Mouse (Mus musculus) frontal cortex, postnatal 36 days (tissue): ENCODE data around the gene Acoxl.

Experiments used
- DNase-seq, 2 experiments: peaks; one replicate each; pipeline ENCODE4 v3.0.0; 2022; ENCODE audit warnings: low spot score in 2 of 2

The Acoxl gene

DNA sequence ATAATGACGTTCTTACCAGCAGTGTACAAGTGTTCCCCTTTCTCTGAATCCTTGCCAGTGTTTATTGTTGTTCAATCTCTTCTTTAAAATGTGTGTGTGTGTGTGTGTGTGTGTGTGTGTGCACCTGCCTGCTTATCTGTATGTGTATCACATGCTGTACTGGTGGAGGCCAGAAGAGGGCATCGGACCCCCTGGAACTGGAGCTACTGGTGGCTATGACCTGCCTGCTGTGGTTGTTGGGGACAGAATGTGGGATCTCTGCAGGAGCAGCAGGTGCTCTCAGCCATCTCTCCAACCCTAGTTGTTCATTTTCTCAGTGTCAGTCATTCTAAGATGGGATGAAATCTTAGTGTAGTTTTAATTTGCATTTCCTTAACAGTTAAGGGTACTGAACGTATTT lies 98.4 kb downstream of the Acoxl start:
- DNase-seq = no peak

DNA sequence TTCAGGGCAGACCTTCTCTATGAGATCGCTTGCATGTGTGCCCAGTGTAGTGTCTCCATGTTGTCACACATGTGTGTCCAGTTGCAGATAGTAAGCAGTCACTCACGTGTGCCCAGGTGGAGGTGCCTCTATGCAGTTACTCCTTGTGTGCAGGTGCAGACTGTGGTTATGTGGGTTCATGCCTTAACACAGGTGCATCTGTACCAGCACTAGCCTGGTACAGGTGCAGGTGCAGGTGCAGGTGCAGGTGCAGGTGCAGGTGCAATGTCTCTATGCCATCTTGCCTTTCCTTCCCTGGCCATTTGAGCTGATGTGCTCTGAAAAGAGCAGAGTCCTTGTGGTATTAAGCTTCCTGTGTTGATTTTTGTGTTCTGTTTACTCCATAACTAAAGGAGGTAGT lies 100.5 kb downstream of the Acoxl start:
- no peak for DNase-seq

DNA sequence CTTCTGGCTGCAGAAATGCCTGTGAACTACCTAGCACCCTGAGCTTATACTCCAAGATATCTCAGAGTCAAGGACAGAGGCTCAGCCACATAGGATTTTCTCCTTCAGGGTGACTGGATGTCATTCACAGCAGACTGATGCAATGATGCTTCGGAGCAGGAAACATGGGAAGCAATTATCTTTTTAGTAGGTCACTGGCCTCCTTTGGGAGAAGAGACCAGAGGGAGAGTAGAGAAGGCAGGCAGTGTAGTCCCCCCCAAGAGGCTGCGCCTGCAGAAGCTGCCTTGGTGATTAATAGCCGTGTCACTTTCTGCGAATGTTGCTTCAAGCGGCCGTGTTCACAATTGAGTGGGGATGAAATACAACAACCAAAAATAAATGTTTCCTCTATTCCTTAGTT lies 121.9 kb downstream of the Acoxl start:
- peak; percentile 2 to 23 for DNase-seq

DNA sequence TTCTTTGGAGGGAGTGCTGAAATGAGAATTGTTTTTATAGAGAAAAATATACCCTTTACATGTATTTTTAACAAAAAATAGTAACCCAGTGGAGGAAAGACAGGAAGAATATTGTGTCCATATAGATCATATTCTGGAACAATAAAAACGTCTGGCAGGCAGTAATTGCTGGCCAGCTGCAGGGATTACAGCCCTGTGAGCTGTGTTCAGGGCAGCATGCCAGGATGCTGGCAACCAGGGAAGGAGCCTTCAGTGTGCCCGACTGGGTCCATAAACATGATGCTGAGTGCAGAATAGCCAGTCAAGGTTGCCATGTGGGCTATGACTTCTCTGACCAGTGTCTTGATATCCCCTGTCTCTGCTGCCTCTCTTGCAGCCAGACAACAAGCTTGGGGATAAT lies 122.5 kb downstream of the Acoxl start:
- peak; percentile 30 to 41 for DNase-seq

DNA sequence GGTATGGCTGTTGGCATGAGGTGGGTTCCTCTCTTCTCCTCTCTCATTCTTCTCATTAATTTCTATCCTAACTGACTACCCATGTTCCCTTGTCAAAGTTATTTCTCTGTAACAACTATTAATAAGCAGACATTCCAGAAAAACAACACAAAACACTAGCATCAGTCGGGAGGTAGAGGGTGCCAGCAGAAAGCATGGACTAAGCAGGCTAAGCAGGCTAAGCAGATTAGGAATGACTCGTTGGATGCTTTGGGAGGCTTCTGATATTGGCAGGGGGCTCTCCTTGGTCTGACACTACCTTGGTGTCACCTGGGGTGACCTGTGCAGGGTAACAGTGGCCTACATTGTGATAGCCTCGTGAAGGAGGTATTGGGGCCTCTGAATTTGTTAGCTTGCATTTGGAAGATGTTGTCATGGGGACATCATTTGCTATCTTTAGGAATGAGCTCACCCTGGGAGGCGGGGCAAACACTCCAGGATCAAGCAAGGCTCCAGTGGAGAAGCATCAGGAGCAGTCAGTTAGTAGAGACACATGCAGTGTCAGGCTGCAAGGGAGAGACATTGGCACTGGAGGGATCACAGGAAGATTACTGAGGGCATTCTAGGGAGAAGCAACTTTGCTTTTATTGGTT lies 123.2 kb downstream of the Acoxl start:
- peak; percentile 31 to 66 for DNase-seq

DNA sequence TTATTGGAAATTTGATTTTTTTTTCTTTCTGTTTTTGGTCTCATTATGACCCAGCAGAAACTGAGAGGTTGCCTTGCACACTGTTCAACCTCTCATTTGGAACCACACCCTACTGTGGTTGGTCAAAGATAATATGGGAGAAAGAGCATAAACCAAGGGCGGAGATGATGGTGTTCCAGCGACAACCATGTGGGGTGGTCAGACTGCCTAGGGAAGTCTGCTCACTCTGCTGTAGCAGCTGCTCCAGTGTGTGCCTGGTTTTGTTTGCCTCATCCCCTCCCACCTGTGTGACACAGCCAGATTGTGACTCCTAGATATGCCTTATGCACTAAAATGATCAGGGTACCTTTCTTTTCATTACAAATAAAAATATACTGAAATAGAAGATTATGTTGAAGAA lies 130.3 kb downstream of the Acoxl start:
- DNase-seq = no peak

DNA sequence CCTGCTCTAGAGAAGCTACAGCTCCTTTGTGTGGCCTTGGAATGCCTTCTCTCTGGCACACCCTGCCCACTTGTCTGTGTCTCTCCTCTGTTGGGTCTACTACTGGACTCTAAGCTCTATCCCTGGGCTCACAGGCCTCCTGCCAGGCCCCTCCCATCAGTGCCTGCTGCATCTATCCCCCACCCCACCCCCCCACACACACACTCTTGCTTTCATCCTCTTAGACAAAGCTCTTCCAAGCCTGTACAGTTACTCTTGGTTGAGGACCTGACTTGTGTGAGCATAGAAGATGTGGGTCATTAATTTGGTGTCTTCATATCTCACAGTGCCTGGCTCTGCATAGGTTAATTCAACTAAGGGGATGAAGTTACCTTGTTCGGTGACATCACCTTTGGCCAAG lies 137.6 kb downstream of the Acoxl start:
- DNase-seq = no peak

DNA sequence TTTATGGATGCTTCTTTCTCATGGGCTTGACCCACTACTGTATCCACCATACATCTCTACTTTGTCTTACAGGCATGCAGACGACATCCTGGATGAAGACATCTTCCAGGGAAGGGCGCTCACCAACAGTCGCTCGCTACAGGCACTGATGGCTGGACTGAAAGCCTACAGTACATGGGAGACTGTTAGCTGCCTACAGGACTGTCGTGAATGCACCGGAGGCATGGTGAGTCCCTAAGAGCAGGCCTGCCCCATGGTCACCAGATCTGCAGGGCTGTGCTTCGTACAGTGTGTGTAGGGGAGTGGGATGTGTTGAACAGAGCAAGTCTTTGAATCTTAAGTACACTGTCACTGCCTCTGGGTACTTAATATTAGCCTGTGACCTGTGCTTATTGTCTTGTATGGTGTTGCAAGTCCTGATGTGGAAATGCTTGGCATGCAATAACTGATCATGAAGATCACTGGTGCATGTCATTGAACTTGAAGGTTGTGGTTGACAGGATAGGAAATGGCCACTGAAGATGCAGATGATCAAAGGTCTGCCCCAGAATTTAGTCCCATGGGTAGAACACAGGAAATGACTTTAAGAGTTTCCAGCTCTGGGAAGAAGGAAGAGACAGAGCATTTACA lies 140.0 kb downstream of the Acoxl start:
- no peak for DNase-seq

DNA sequence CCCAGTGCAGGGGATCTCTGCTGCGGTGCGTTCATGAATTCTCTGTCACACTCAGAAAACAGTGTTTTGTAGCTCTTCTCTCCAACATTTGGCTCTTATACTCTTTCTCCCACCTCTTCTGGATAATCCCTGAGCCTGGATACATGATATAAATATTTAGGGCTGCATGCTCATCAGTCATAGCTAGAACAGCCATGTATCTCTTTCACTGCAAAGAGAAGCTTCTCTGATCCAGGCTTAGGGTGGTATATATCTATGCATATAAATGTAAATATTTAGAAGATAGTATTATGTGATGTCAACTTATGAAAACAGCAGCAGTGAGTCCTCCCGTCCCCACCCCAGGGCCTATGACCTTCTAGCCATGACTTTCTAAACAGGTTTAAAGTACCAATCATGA lies 143.9 kb downstream of the Acoxl start:
- no peak for DNase-seq

DNA sequence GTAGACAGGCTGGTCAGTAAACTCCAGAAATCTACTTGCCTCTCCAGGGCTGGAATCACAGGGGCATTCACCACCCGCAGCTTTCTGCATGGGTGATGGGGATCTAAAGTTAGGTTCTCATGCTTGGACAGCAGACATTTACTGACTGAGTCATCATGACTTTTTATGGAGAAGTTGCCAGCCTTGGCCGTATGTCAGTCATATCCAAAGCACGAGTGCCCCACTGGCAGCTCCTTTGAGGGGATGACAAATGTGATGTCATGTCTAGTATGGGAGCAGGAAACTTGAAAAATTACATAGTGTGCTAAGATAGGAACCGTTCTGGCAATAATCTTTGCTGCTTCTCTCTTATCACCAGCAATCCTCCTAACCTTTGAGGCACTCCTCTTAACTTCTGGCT lies 144.6 kb downstream of the Acoxl start:
- DNase-seq = no peak

DNA sequence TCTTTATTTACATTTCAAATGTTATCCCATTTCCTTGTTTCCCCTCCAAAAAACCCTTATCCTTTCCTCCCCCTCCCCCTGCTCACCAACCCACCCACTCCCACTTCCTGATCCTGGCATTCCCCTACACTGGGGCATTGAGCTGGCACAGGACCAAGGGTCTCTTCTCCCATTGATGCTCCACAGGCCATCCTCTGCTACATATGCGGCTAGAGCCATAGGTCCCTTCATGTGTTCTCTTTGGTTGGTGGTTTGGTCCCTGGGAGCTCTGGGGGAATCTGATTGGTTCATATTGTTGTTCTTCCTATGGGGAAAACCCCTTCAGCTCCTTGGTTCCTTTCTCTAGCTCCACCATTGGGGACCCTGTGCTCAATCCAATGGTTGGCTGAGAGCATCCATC lies 145.3 kb downstream of the Acoxl start:
- no peak for DNase-seq

DNA sequence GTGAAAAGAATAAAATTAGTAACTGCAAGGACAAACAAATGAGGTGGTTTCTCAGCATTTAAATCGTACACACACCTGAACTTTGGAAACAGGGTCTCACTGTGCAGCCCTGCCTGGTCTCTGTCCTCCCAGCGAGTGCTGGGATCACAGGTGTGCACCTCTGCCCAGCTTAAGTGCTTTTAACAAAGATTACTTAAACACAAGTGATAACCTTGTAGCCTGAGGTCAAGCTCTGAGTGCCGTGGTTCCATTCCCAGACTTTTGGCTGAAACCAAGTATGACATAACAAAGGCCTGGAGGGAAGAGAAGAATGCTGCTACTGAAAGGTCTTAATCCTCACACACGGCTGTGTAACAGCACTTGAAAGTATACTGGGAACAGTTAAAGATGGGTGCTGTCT lies 149.0 kb downstream of the Acoxl start:
- DNase-seq = no peak

DNA sequence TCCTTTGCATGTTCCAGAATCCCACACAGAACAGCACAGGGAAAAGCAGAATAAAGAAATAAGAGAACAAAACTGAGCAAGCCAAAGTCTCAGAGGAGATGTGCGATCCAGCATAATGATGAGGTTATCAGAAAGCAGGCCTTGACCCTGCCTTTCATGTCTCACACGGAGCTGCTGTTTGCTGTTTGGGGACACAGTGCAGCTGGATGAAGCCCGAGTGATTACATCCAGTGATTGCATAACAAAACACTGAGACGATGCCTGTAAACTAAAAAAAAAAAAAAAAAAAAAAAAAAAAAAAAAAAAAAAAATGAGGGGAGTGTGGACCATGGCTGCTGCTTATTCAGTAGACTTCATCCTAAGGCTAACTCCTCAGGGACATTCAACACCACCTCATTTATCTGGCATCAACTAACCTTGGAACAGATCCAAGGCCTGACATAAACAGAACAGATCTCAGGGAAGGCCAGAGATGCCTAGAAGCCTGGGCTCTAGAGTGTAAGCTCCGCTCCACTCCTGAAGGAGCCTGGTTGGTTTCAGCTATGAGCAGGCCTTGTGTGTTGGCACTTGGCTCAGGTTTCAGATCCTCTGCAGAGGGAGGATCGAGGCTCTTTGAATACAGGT lies 152.3 kb downstream of the Acoxl start:
- DNase-seq = no peak

DNA sequence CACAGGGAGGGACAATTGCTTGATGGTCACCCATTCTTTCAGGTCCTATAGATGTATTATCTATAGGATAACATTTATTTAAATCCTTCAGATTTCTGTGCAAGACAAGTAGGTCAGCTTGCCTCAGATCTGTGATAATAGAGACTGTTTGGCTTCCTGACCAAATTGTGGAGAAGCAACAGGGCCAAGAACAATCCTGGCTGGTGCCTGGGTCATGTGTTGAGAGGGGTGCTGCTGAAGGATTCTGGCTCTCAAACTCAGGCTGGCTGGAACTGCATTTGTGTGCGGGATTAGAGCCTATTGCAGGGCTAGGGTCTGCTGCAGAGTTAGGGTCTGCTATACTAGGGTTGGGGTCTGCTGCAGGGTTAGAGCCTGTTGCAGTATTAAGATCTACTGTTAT lies 153.0 kb downstream of the Acoxl start:
- DNase-seq = no peak

DNA sequence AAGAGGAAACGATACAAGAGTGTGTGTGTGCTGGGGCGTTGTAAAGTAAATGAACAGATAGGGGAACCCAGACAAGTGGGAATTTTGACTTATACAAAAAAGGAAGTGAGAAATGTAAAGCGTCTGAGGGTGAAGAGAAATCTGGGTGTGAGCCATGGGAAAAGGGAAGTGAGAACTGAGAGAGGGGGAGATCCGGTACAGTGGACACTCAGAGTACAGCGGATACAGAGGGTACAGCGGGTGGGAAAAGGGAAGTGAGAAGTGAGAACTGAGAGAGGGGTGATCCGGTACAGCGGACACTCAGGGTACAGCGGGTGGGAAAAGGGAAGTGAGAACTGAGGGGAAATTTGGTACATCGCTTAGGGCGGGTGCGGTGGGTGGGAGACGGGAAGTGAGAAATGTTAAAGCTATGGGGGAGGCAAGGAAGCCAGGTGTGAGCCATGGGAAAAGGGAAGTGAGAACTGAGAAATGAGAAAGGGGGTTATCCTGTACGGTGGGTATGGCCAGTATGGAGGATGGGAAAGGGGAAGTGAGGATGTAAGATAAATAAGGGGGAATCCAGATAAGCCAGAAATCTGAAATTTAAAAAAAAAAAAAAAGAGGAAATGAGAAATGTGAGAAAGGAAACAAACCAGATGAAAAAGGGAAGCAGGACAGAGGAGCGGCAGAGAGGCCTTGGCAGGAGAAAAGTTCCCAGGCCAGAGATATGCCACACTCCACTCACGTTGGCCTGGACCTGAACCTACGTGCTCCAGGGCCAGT lies 170.2 kb downstream of the Acoxl start:
- no peak for DNase-seq

DNA sequence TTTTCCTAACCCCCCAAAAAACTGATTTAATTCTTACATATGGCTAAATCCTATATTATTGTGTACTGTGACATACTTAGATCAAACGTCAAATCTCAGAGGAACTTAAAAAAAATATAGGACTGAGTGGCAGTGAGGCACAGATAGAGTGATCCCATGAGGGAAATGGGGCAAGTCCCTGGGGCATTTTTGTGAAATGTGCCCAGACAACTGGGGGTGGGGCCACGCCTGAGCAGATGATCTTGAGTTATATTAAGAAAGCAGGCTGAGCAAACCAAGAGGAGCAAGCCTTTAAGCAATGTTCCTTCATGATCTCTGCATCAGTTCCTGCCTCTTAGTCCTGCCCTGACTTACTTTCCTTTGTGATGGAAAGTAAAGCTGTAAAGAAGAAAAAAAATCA lies 175.9 kb downstream of the Acoxl start:
- no peak for DNase-seq

DNA sequence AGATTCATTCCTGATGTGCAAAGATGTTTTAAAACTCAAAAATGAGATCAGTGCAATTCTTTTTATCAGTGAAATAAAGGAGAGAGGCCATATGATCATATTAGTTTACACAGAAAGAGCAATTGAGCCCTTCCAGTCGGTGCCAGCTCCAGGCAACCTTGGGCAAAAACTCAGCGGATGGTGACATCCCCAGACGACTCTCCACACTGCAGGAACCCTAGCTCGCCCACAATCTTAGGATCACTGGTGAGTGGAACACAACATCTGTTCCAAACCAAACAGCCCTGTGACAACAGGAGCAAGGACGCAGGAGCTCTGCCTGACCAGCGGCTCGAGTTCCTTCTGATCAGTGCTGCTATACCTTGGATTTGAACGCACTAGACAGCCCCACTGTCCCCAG lies 176.9 kb downstream of the Acoxl start:
- DNase-seq = no peak

DNA sequence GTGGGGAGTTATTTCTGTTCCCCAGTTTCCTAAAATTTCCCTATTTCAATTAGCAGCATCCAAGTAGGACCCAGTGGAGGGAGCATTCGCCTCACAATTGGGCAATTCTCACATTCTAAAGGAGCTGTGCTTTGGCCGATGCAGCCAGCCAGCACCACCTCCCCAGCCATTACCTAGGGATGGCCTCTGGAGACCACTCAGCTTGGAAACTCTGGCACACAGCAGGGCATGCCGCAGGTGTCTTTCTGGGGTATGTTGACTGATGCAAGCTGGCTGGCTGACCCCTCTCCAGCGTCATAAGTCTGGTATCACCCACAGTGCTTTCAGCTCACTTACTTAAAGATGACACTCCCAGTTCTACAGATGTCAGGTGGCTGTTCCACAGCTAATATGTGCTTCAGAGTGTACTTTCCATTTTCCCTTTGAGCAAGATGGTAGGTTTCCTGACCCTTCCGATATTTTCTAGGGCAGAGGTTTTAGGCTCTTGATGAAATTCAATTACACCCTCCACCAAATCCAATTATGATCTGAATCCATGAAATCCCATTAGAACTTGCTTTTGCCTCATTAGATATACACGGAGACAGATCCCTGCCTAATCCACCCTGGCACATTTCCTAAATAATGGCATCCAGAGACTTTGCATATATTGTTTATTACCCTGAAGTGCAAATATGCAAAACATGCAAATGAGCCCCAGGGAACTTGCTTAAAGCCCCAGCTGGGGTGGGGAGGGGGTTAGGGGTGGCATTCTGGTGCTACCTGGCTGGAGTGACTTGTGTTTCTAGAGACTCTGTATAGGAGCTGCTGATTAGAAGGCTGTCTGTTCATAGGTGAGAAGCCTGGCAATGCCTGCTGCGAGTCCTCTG lies 181.6 kb downstream of the Acoxl start:
- no peak for DNase-seq

DNA sequence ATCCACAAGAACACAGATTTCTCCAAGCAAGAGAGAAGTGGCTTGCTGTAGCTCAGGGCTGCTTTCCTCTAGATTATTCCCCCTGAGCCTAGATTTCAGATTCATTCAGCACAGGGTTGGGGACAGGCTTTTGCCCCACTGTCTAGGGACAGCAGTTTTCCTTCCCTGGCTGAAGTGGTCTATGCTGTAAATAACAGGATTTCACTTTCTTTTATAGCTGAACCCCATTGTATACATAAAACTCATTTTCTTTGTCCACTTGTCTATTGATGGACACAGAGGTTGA lies 182.2 kb downstream of the Acoxl start:
- DNase-seq = no peak

DNA sequence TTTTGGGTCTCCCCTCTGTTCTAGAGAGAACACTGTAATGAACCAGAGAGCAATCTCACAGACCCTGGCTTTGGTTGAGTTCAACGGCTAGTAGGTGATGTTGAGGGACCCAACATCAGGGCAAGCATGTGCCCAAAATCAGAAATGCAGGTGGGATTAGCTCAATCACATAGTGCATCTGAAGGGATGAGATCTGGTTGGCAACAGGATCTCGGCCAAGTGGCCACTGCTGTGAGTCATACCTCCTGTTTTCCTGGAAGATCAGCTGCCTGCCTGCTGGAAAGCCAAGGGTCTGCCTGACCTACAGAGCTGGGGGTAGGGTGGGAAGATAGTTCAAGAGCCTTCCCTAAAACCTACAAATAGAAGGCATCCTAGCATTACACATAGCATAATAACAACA lies 185.2 kb downstream of the Acoxl start:
- no peak for DNase-seq

DNA sequence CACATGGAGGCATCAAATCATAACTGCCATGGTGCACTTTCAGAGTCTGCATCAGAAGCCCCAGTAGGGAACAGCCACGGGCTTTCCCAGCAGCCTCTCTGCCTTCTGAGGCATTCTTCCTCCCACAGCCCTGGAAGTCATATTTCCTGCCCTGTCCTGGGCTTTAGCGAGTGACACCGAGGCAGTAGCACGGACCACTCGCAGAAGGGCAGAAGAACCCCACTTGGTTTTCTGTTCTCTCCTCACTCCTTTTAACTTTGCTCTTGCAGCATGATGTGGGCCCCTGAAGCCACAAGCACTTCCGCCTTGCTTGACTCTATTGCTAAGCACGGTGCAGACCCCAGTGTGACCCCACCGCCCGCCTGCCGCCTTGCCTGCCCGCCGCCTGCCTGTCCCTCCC lies 189.0 kb downstream of the Acoxl start:
- DNase-seq = no peak

DNA sequence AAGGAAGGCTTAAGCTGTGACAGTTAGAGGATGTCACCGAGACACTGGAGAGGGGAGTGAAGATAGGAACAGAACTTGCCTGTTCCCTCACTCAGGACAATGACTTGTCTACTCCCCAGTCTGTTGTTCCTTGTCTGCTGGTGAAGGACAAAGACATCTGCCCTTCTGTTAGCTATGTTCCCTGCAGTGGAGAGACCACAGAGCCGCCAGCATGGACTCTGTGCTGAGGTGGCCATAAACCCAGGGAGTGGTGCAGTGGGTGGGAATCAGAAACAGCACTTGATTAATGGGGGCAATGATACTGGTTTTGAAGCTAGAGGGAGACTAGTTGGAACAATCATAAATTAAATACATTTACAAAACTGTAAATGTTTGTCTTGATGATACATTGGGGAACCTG lies 191.3 kb downstream of the Acoxl start:
- DNase-seq = no peak
